Mouse (Mus musculus) hindbrain, embryonic 13.5 days (tissue): ENCODE measurements around the gene Scube3. TPM values are rescaled to one million over a fixed set of nuclear protein-coding genes. Genes with fewer than 3 reads are reported as not detected.

ENCODE experiments used
- ATAC-seq: fragments of 200-750 bp; cut with Nextera tagmentation; 2 replicates; pipeline ENCODE4 v1.8.0; 2017; ENCODE audit warnings: moderate TSS enrichment; ENCODE audit not compliant: low FRiP score
- H3K27ac ChIP-seq: fragments of 300-500 bp; sonication (generic); 2 replicates; pipeline ENCODE4 v1.5.1; 2015; ENCODE audit warnings: inconsistent platforms, mild to moderate bottlenecking, moderate library complexity
- H3K27me3 ChIP-seq: fragments of 300-500 bp; sonication (generic); 2 replicates; pipeline ENCODE4 v1.6.1; 2015; ENCODE audit warnings: mild to moderate bottlenecking, inconsistent platforms
- H3K36me3 ChIP-seq: fragments of 300-500 bp; sonication (generic); 2 replicates; pipeline ENCODE4 v1.6.1; 2015; ENCODE audit warnings: mild to moderate bottlenecking, inconsistent platforms
- H3K4me1 ChIP-seq: fragments of 300-500 bp; sonication (generic); replicated peaks from 2 replicates; pipeline ENCODE4 v1.6.1; 2015; ENCODE audit warnings: inconsistent platforms
- H3K4me2 ChIP-seq: fragments of 300-500 bp; sonication (generic); 2 replicates; pipeline ENCODE4 v1.6.1; 2015; ENCODE audit warnings: inconsistent platforms, mild to moderate bottlenecking, moderate library complexity
- H3K4me3 ChIP-seq: fragments of 300-500 bp; sonication (generic); 2 replicates; pipeline ENCODE4 v1.5.1; 2015; ENCODE audit warnings: mild to moderate bottlenecking, inconsistent platforms
- H3K9ac ChIP-seq: fragments of 300-500 bp; sonication (generic); 2 replicates; pipeline ENCODE4 v1.6.1; 2015; ENCODE audit warnings: mild to moderate bottlenecking, inconsistent platforms
- H3K9me3 ChIP-seq: fragments of 300-500 bp; sonication (generic); 2 replicates; pipeline ENCODE4 v1.6.1; 2016; ENCODE audit warnings: inconsistent platforms
- WGBS: fragments of 180-500 bp; shearing (Covaris S2); methylation state at CpG from one replicate; pipeline ENCODE4 v1.1.7; 2015; 5-methylcytosine and 5-hydroxymethylcytosine counted together
- polyA plus RNA-seq: library from polyadenylated mRNA; unstranded; fragments of >200 nt; fragmentation: Nextera tagmentation; extraction: Ambion mirVana; gene quantifications from 2 replicates; pipeline ENCODE4 v1.2.1, GENCODE M21; 2015

The Scube3 gene
- polyA plus RNA-seq, 1 experiment from 2014 or later = 5.1 TPM

DNA sequence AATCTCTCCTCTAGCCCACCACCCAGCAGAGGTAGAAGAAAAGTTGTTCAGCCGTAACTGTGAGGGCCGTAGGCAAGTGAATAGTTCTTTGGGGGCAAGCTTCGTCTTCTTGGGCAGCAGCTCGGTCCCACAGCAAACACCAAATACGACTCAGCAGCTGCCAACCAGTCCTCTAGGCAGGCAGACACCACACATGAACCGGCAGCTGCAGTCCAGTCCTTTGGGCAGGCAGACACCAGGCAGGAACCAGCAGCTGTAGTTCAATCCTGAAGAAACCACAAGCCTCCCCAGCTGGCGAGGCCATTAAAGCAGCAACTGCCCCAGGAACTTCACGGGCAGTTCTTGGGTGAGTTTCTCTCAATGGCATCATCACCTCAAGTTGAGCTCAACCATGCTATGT is 29.7 kb upstream of the Scube3 start:
- H3K4me3 ChIP-seq = no peak overlapping the region
- H3K9ac ChIP-seq = no peak overlapping the region
- WGBS = 90% methylated on average over 8 of the region's 8 CpGs
- no peaks in the 10 kb centered on the region for H3K36me3 ChIP-seq
- no peaks in the 10 kb centered on the region for H3K27me3 ChIP-seq
- no peaks in the 10 kb centered on the region for H3K9me3 ChIP-seq
- H3K4me2 ChIP-seq = no peak overlapping the region
- H3K27ac ChIP-seq = no peak overlapping the region
- peaks cover 12% of the 10 kb centered on the region for H3K4me1 ChIP-seq
- ATAC-seq = no peak

DNA sequence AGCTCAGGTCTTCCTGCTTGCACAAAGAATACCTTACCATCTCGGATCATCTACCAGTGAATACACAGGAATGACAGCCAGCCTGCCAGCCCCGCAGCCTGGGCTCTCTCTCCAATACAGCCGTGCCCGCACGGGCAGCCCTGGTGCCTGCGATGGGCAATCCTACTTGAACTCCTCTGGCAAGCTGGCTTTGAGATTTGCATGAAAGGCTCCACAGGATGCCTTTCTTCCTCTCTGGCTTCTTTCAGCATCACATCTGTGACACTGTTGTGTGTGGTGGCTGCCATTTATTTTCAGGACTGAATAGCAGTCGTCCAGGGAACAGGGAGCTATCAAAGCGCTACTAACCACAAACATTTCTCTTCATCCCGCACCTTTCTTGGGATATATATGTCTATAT is 25.6 kb upstream of the Scube3 start:
- Histone ChIP-seq H3K27ac (no peak overlapping the region), H3K9me3 (no peaks in the 10 kb centered on the region), H3K4me1 (peaks cover 15% of the 10 kb centered on the region), H3K4me2 (no peak overlapping the region), H3K9ac (no peak overlapping the region), H3K4me3 (no peak overlapping the region), H3K27me3 (no peaks in the 10 kb centered on the region), H3K36me3 (no peaks in the 10 kb centered on the region)
- no peak for ATAC-seq
- 40% methylated on average over 9 of the region's 9 CpGs for WGBS

DNA sequence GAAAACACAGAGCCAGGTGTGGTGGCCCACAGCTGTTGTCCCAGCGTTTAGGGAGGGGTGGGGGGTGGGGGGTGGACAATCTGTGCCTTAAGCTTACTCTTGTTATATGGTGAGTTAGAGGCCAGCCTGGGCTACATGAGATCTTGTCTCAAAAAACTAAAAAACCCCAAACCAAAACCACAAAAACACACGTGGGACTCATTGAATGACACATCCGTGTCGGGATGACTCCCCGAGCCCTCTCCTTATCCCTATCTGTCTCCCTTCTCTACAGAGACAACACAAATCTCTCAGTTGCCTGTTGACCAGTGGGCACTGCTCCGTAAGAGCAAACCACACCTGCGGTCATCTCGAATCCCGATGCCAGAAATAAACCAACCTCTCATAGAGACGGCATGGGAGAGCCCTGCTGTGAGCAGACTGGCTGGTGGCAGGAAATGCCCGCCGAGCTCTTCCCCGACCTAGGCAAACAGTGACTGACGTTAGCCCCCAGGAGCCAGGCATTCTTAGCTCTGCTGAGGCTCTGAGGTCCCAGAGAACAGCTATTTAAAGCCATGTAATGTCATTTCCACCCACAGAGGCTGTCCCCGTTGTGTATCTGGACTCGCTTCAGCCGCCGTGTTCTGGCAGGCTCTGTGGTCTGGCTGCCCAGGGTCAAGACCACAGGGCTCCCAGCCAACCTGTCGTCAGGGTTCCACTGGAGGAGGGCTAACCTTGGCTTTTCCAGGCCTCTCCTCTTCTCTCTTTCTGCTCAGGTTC is 24.3 kb upstream of the Scube3 start:
- Histone ChIP-seq H3K9ac (no peak overlapping the region), H3K27ac (no peak overlapping the region), H3K4me2 (no peak overlapping the region), H3K9me3 (no peaks in the 10 kb centered on the region), H3K4me3 (no peak overlapping the region), H3K36me3 (no peaks in the 10 kb centered on the region), H3K4me1 (peaks cover 15% of the 10 kb centered on the region), H3K27me3 (no peaks in the 10 kb centered on the region)
- no peak for ATAC-seq
- 51% methylated on average over 19 of the region's 19 CpGs for WGBS

DNA sequence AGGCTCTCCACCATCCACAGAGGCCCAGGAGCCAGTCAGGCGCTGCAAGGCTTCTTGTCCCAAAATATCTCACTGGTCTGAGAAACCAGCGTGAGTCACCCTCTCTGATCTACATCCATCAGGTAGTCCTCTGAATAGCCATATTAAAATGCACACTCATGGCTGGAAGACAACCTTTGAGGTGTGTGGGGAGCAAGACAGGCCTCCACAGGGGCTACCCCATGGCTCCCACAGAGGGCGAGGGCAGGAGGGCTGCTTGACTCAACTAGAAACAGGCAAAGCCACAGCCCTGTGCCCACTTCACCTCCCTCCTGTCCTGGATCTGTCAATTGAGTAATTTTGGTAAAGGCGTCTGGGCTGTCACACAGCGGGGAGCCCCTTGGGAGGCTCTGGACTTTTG is 21.5 kb upstream of the Scube3 start:
- no peak for ATAC-seq
- H3K27ac ChIP-seq = no peak overlapping the region
- H3K36me3 ChIP-seq = no peaks in the 10 kb centered on the region
- peaks cover 25% of the 10 kb centered on the region for H3K4me1 ChIP-seq
- no peaks in the 10 kb centered on the region for H3K9me3 ChIP-seq
- H3K9ac ChIP-seq = no peak overlapping the region
- no peak overlapping the region for H3K4me2 ChIP-seq
- WGBS = 84% methylated on average over 5 of the region's 5 CpGs
- H3K27me3 ChIP-seq = no peaks in the 10 kb centered on the region
- H3K4me3 ChIP-seq = no peak overlapping the region

DNA sequence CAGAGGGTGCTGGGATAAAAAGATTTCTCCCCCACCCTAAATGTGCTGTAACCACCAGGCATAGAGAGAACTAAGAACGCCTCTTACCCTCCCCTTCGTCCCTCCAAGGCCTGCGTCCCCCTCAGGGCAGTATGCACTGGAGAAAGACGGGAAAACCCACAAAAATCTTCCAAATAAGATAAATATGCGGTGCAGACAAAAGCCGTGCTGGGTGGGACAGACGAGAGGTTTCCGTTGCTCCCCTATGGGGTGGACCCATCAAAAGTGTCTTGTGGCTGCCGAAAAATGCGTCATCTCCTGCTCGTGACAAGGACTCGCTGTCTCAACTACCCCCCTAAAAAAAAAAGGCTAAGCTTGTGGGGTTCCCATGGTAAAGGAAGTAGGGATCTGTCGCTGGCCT is 19.0 kb upstream of the Scube3 start:
- H3K9ac ChIP-seq = no peak overlapping the region
- H3K36me3 ChIP-seq = no peaks in the 10 kb centered on the region
- no peak for ATAC-seq
- 29% methylated on average over 13 of the region's 13 CpGs for WGBS
- no peak overlapping the region; the same call in 1 of the 2 replicates for H3K4me2 ChIP-seq
- H3K4me3 ChIP-seq = no peak overlapping the region
- no peaks in the 10 kb centered on the region for H3K27me3 ChIP-seq
- no peak overlapping the region for H3K27ac ChIP-seq
- H3K9me3 ChIP-seq = no peaks in the 10 kb centered on the region
- peaks cover 16% of the 10 kb centered on the region for H3K4me1 ChIP-seq

DNA sequence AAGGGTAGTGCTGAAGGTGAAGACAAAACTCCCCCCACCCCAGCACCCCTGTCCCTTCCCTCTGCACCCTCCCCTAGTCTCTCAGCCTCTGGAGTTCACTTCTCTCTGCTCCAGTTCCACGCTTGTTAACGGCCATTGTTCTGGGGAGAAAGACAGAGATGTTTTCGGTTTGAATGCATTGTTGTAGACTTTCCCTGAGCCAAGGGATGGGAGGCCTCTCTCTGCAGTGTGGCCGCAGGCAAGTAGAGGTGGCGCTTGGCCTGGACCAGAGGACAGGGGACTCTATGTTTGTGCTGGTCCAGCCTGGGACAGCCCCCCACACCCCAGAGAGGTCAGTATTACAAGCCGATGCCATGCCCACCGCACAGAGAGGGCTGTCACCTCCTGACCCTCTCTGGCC is 18.3 kb upstream of the Scube3 start:
- H3K27ac ChIP-seq = no peak overlapping the region
- WGBS = 19% methylated on average over 7 of the region's 7 CpGs
- H3K4me3 ChIP-seq = no peak overlapping the region
- H3K9me3 ChIP-seq = no peaks in the 10 kb centered on the region
- H3K4me1 ChIP-seq = peaks cover 15% of the 10 kb centered on the region
- no peaks in the 10 kb centered on the region for H3K27me3 ChIP-seq
- no peak overlapping the region for H3K4me2 ChIP-seq
- no peaks in the 10 kb centered on the region for H3K36me3 ChIP-seq
- H3K9ac ChIP-seq = no peak overlapping the region
- ATAC-seq = peak; percentile 52; the same call in 1 of the 2 replicates

DNA sequence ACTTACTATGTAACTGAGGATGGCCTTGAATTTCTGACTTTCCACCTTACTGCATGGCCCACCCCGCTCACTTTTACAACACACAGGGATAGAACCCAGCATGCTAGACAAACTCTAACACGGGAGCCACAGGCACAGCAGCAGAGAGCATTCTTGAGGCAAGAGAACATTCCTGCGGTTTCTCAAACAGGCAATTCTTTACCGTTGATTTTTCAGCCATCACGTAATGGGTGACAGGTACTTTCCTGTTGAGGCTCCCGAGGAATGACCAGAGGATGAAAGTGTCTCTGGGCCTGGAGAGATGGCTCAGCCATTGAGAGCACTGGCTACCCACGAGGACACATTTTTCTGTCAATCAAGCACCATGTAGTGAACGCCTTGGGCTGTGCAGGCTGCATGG is 17.6 kb upstream of the Scube3 start:
- Histone ChIP-seq H3K4me1 (peaks cover 15% of the 10 kb centered on the region), H3K4me3 (no peak overlapping the region), H3K27ac (no peak overlapping the region), H3K27me3 (no peaks in the 10 kb centered on the region), H3K9me3 (no peaks in the 10 kb centered on the region), H3K36me3 (no peaks in the 10 kb centered on the region), H3K9ac (no peak overlapping the region), H3K4me2 (no peak overlapping the region)
- 58% methylated on average over 8 of the region's 8 CpGs for WGBS
- ATAC-seq = no peak

DNA sequence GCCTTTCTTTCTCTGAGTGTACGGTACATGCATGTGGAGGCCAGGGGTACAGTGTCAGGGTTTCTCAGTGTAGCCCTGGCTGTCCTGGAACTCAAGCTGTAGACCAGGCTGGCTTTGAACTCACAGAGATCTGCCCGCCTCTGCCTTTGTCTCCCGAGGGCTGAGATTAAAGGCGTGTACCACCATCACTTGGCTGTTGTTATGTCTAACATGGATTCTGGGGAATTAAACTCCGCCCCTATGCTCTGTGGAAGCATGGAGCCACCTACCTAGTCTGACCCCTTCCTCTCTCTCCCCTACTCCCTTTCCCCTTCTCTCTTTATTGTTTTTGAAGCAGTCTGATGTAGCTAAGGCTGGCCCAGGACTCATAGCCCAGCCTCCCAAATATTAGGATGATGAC is 12.1 kb upstream of the Scube3 start:
- no peak for ATAC-seq

DNA sequence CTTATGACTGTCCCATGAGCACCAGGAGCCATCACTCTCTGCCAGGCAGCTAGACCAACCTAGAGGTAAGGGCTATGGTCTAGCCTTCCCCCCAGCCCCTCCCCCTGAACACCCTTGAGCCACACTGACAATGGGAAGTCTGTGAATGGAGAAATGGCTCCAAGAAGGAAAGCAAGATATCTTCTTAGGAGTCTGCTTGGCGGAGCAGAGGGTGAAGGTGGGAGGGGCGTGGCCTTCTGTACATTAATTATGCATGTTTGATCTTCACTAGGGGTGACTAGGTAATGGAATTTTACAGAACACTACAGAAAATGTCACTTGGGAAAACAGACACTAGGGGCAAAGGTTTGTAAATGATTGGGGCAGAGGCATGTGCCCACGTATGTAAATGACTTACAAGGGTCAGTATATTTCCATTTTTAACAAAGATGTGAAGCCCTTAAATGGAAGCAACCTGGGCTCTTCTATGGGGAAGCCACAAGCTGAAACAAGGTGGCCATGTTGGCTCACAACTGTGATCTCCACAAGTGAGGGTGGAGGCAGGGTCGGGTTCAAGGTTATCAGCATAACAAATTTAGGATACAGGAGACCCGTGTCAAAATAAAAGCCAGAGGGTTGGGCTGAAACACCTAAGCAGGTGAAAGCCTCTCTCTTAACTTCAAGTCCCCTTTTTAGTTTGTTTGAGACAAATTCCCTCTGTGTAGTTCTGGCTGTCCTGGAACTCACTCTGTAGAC is 11.4 kb upstream of the Scube3 start:
- no peaks in the 10 kb centered on the region for H3K36me3 ChIP-seq
- peaks cover 11% of the 10 kb centered on the region; the same call in 1 of the 2 replicates for H3K4me1 ChIP-seq
- no peaks in the 10 kb centered on the region for H3K27me3 ChIP-seq
- WGBS = 63% methylated on average over 5 of the region's 5 CpGs
- H3K9ac ChIP-seq = no peak overlapping the region
- no peak overlapping the region for H3K4me2 ChIP-seq
- no peak overlapping the region for H3K4me3 ChIP-seq
- H3K27ac ChIP-seq = no peak overlapping the region
- H3K9me3 ChIP-seq = no peaks in the 10 kb centered on the region
- no peak for ATAC-seq

More for the DNA sequence above, 12.1 kb upstream of the Scube3 start:
- Histone ChIP-seq H3K9me3 (no peaks in the 10 kb centered on the region), H3K27ac (no peak overlapping the region), H3K4me3 (no peak overlapping the region), H3K27me3 (no peaks in the 10 kb centered on the region), H3K4me1 (peaks cover 12% of the 10 kb centered on the region; the same call in 1 of the 2 replicates), H3K4me2 (no peak overlapping the region), H3K9ac (no peak overlapping the region), H3K36me3 (no peaks in the 10 kb centered on the region)
- whole genome bisulfite sequencing = 88% methylated on average over 5 of the region's 5 CpGs

DNA sequence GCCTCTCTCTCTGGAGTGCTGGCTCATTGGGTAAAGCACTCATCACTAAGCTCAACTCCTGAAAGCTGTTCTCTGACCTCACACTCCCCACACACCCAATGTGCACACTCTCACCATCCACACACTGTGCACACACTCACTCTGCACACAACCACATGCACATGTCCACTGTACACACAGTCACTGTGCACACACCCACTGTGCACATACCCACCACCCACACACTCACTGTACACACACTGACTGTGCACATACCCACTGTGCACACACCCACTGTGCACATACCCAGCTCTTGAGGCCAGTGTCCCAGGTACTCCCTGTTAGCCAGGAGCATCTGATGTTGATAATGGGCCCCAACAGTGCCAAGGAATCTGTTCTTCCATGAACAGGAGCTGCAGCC is 10.8 kb upstream of the Scube3 start:
- Histone ChIP-seq H3K4me1 (peaks cover 14% of the 10 kb centered on the region; the same call in 1 of the 2 replicates), H3K27me3 (no peaks in the 10 kb centered on the region), H3K4me2 (no peak overlapping the region), H3K9ac (0 out of 2 replicates have a peak overlapping the region, but pooled peaks have one; percentile 29), H3K36me3 (no peaks in the 10 kb centered on the region), H3K27ac (no peak overlapping the region; the same call in 1 of the 2 replicates), H3K9me3 (no peaks in the 10 kb centered on the region), H3K4me3 (no peak overlapping the region)
- no peak for ATAC-seq

DNA sequence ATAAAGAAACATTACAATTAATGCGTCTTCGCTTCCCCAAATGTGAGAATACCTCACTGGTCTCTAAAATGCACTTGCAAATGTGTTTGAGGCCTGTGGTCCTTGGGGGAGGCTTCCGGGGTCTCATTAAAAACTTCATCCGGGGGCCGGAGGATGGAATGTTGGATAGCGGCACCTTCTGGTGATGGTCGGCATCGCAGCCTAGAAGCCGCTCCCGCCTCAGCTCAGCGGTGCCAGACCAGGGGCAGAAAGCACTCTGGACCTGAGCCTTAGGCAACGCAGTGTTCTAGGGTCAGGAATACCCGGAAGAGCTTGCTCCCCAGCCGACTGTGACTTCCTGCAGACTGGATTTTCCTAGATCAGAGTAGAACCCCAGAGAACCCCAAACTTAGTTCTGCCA is 8.7 kb upstream of the Scube3 start:
- H3K4me3 ChIP-seq = no peak overlapping the region
- H3K4me2 ChIP-seq = no peak overlapping the region
- 4% methylated on average over 14 of the region's 14 CpGs for WGBS
- H3K27ac ChIP-seq = no peak overlapping the region
- no peaks in the 10 kb centered on the region for H3K9me3 ChIP-seq
- no peaks in the 10 kb centered on the region for H3K27me3 ChIP-seq
- no peak overlapping the region for H3K9ac ChIP-seq
- H3K36me3 ChIP-seq = no peaks in the 10 kb centered on the region
- H3K4me1 ChIP-seq = peaks cover 19% of the 10 kb centered on the region; the same call in 1 of the 2 replicates
- ATAC-seq = no peak

DNA sequence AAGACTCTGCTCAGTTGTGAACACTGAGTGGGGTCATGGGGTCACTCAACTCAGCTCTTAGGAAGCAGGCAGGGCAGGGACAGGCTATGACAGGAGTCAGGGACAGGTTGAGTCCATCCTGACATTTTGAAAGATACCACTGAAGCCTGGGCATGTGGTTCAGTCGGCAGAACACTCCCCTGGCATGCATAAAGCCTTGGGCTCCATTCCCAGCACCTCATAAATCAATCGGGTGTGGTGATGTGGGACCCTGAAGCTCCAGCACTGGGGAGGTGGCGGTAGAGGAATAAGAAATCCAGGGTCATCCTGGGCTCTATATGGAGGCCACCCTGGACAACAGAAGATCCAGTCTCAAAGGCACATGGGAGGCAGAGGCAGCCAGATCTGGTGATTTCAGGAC is 6.4 kb upstream of the Scube3 start:
- WGBS = 74% methylated on average over 3 of the region's 3 CpGs
- ATAC-seq = no peak
- no peak overlapping the region for H3K4me2 ChIP-seq
- peaks cover 24% of the 10 kb centered on the region for H3K4me1 ChIP-seq
- H3K9me3 ChIP-seq = no peaks in the 10 kb centered on the region
- no peak overlapping the region for H3K9ac ChIP-seq
- H3K27ac ChIP-seq = no peak overlapping the region
- H3K36me3 ChIP-seq = no peaks in the 10 kb centered on the region
- no peak overlapping the region for H3K4me3 ChIP-seq
- H3K27me3 ChIP-seq = peaks cover 7% of the 10 kb centered on the region; the same call in 1 of the 2 replicates

DNA sequence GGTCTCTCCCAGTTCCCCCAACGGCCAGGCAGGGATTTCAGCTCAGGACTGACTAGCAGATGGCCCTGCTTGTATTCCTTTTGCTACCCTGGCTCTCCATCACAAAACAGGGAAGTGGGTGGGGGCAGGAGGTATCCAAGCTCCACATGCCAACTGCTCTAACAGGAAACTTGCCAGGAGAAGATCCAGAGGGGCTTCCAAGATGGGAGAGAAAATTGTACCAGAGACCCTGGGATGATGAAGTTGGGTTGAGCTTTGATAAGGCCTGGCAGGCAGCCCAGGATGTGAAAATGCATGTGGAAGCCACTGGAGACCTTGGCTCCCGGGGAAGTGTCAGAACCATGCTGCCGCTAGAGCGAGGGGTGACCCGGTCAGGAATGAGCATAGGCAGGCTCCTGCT is 5.7 kb upstream of the Scube3 start:
- Histone ChIP-seq H3K27ac (peak overlapping the region; percentile 52), H3K4me2 (no peak overlapping the region), H3K9ac (no peak overlapping the region), H3K4me1 (peaks cover 30% of the 10 kb centered on the region), H3K9me3 (no peaks in the 10 kb centered on the region), H3K36me3 (no peaks in the 10 kb centered on the region), H3K4me3 (no peak overlapping the region), H3K27me3 (peaks cover 9% of the 10 kb centered on the region; the same call in 1 of the 2 replicates)
- WGBS = 32% methylated on average over 5 of the region's 5 CpGs
- no peak for ATAC-seq
